Mouse (Mus musculus) midbrain, embryonic 11.5 days (tissue): ENCODE measurements at regions not wholly inside any gene's neighbourhood (a gene's known extent, or its start where the extent isn't known, plus 50 kb on each side); places are given as distances from the start of the nearest gene placed in this dataset.

Experiments used
- ATAC-seq: fragments of 200-750 bp; cut with Nextera tagmentation; 2 replicates; pipeline ENCODE4 v1.8.0; 2017; ENCODE audit warnings: moderate TSS enrichment, moderate library complexity; ENCODE audit not compliant: low FRiP score
- DNase-seq: peaks from one replicate; pipeline ENCODE4 v3.0.0; 2015; ENCODE audit warnings: low spot score; ENCODE audit errors: missing footprints
- H3K27ac ChIP-seq: fragments of 300-500 bp; sonication (generic); 2 replicates; pipeline ENCODE4 v1.5.1; 2014; ENCODE audit warnings: low read depth, low read length
- H3K27me3 ChIP-seq: fragments of 300-500 bp; sonication (generic); 2 replicates; pipeline ENCODE4 v1.6.1; 2014; ENCODE audit warnings: mild to moderate bottlenecking, low read length, moderate library complexity, mixed read lengths; ENCODE audit not compliant: control insufficient read depth, insufficient read depth
- H3K36me3 ChIP-seq: fragments of 300-500 bp; sonication (generic); 2 replicates; pipeline ENCODE4 v1.6.1; 2014; ENCODE audit warnings: mild to moderate bottlenecking, low read length, moderate library complexity, mixed read lengths; ENCODE audit not compliant: control insufficient read depth, insufficient read depth
- H3K4me1 ChIP-seq: fragments of 300-500 bp; sonication (generic); 2 replicates; pipeline ENCODE4 v1.6.1; 2014; ENCODE audit warnings: low read length; ENCODE audit not compliant: control insufficient read depth, insufficient read depth
- H3K4me2 ChIP-seq: fragments of 300-500 bp; sonication (generic); 2 replicates; pipeline ENCODE4 v1.6.1; 2014; ENCODE audit warnings: mild to moderate bottlenecking, moderate library complexity
- H3K4me3 ChIP-seq: fragments of 300-500 bp; sonication (generic); 2 replicates; pipeline ENCODE4 v1.5.1; 2014; ENCODE audit warnings: low read depth, low read length
- H3K9ac ChIP-seq: fragments of 300-500 bp; sonication (generic); 2 replicates; pipeline ENCODE4 v1.6.1; 2014; ENCODE audit warnings: low read length
- H3K9me3 ChIP-seq: fragments of 300-500 bp; sonication (generic); 2 replicates; pipeline ENCODE4 v1.6.1; 2016; ENCODE audit warnings: low read length; ENCODE audit not compliant: control insufficient read depth
- WGBS: fragments of 180-500 bp; shearing (Covaris S2); extraction: QIAGEN DNeasy Blood & Tissue Kit; methylation state at CpG from one replicate; pipeline ENCODE4 v1.1.7; 2014; 5-methylcytosine and 5-hydroxymethylcytosine counted together

- WGBS: 91% methylated on average over 3 of the region's 3 CpGs
- Histone ChIP-seq H3K4me2 (no peak overlapping the region), H3K9me3 (no peaks in the 10 kb centered on the region), H3K27me3 (no peaks in the 10 kb centered on the region), H3K4me1 (peaks cover 4% of the 10 kb centered on the region; the same call in 1 of the 2 replicates), H3K4me3 (no peak overlapping the region), H3K27ac (no peak overlapping the region), H3K36me3 (no peaks in the 10 kb centered on the region), H3K9ac (no peak overlapping the region)
- DNase-seq (no peak), ATAC-seq (no peak)
Observed at GRCm38 (mm10) chr5:54239586-54239985, 241.3 kb downstream of the Stim2 start.

- Histone ChIP-seq H3K4me3 (no peak overlapping the region), H3K9me3 (no peaks in the 10 kb centered on the region), H3K27me3 (no peaks in the 10 kb centered on the region), H3K27ac (no peak overlapping the region), H3K4me2 (no peak overlapping the region), H3K4me1 (peaks cover 4% of the 10 kb centered on the region; the same call in 1 of the 2 replicates), H3K9ac (no peak overlapping the region), H3K36me3 (no peaks in the 10 kb centered on the region)
- ATAC-seq (peak; percentile 54; the same call in 1 of the 2 replicates), DNase-seq (peak; percentile 86)
- 40% methylated on average over 20 of the region's 20 CpGs for WGBS
Observed at GRCm38 (mm10) chr5:54241169-54241917, 243.0 kb downstream of the Stim2 start.

DNA sequence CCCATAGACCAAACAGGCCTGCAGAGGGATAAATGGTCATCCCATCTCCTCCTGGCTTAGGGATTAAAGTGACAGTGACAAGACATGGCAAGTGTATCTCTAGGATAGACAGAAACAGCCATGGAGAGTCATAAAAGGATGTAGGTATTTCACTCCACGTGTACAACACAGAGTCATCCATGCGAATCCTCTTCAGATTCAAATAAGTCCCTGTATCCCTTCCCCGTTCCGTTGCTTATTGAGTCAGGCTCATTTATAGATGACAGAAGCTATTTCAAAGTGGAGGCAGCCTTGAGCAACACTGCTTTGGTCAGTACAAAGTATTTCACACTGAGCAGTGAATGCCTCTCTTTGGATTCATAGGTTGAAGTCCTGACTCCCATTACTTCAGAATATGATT is 243.8 kb downstream of the Stim2 start:
- ATAC-seq (no peak), DNase-seq (peak; percentile 79)
- H3K27me3 ChIP-seq: no peaks in the 10 kb centered on the region
- H3K27ac ChIP-seq: no peak overlapping the region
- peaks cover 4% of the 10 kb centered on the region; the same call in 1 of the 2 replicates for H3K4me1 ChIP-seq
- 71% methylated on average over 4 of the region's 4 CpGs for WGBS
- no peak overlapping the region for H3K9ac ChIP-seq
- no peaks in the 10 kb centered on the region for H3K9me3 ChIP-seq
- no peak overlapping the region for H3K4me2 ChIP-seq
- no peak overlapping the region for H3K4me3 ChIP-seq
- no peaks in the 10 kb centered on the region for H3K36me3 ChIP-seq

GRCm38 (mm10) chr5:54252038-54252437 is 253.7 kb downstream of the Stim2 start:
- Histone ChIP-seq H3K9ac (no peak overlapping the region), H3K9me3 (no peaks in the 10 kb centered on the region), H3K4me3 (no peak overlapping the region), H3K4me1 (no peaks in the 10 kb centered on the region), H3K27me3 (no peaks in the 10 kb centered on the region), H3K4me2 (no peak overlapping the region), H3K27ac (no peak overlapping the region), H3K36me3 (no peaks in the 10 kb centered on the region)
- WGBS: 90% methylated on average over 2 of the region's 2 CpGs
- no peak for ATAC-seq
- no peak for DNase-seq

- Histone ChIP-seq H3K36me3 (no peaks in the 10 kb centered on the region), H3K4me2 (no peak overlapping the region), H3K9me3 (no peaks in the 10 kb centered on the region), H3K27ac (no peak overlapping the region), H3K9ac (no peak overlapping the region), H3K27me3 (no peaks in the 10 kb centered on the region), H3K4me3 (no peak overlapping the region), H3K4me1 (no peaks in the 10 kb centered on the region)
- ATAC-seq (peak; percentile 56), DNase-seq (no peak)
- 58% methylated on average over 7 of the region's 7 CpGs for WGBS
Observed at GRCm38 (mm10) chr5:54254005-54254404, 255.7 kb downstream of the Stim2 start.

GRCm38 (mm10) chr5:54258087-54258733 is 259.9 kb downstream of the Stim2 start:
- DNase-seq: peak; percentile 91
- Histone ChIP-seq H3K4me1 (no peaks in the 10 kb centered on the region), H3K36me3 (no peaks in the 10 kb centered on the region), H3K4me3 (no peak overlapping the region), H3K4me2 (no peak overlapping the region), H3K27me3 (no peaks in the 10 kb centered on the region), H3K9ac (no peak overlapping the region), H3K9me3 (no peaks in the 10 kb centered on the region), H3K27ac (no peak overlapping the region)
- peak; percentile 71 for ATAC-seq
- WGBS: 19% methylated on average over 1 of the region's 1 CpGs

DNA sequence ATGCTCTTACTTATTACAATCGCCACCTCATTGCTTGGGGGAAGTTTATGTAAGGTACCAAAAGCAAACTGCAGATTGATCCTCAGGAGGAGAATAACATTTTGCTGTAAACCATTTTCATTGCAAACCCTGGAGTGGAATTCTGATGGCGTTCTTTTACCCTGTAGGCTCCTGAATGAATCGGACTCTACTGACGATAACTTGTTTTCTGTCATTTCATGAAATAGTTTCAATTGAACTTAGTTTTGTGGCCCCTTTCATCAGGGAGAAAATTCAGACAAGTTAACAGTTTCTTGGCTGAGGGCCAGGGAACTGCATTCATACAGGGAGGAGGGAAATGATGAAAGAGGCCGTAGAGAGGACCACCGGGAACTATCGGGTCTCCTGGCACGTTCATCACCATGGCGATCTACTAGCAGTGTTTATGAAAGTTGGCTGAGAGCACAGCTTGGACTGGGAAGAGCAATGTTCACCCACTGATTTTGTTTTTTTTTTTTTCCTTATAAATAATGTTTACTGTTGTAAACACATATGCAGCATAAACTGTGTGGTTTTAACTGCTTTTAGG is 266.7 kb downstream of the Stim2 start:
- no peak overlapping the region for H3K4me3 ChIP-seq
- H3K27me3 ChIP-seq: no peaks in the 10 kb centered on the region
- ATAC-seq (peak; percentile 84), DNase-seq (no peak)
- no peak overlapping the region for H3K4me2 ChIP-seq
- no peaks in the 10 kb centered on the region for H3K4me1 ChIP-seq
- H3K36me3 ChIP-seq: no peaks in the 10 kb centered on the region
- 63% methylated on average over 9 of the region's 9 CpGs for WGBS
- H3K27ac ChIP-seq: no peak overlapping the region
- no peak overlapping the region for H3K9ac ChIP-seq
- no peaks in the 10 kb centered on the region for H3K9me3 ChIP-seq

- H3K36me3 ChIP-seq: no peaks in the 10 kb centered on the region
- no peak overlapping the region for H3K4me2 ChIP-seq
- H3K27ac ChIP-seq: no peak overlapping the region
- no peak overlapping the region for H3K9ac ChIP-seq
- no peaks in the 10 kb centered on the region for H3K4me1 ChIP-seq
- 86% methylated on average over 10 of the region's 10 CpGs for WGBS
- H3K4me3 ChIP-seq: no peak overlapping the region
- H3K9me3 ChIP-seq: no peaks in the 10 kb centered on the region
- H3K27me3 ChIP-seq: no peaks in the 10 kb centered on the region
- ATAC-seq: no peak
- DNase-seq: no peak
Observed at GRCm38 (mm10) chr5:54267905-54268590, 269.7 kb downstream of the Stim2 start.

GRCm38 (mm10) chr5:54279357-54279756 is 281.1 kb downstream of the Stim2 start:
- H3K36me3 ChIP-seq: no peaks in the 10 kb centered on the region
- ATAC-seq (no peak), DNase-seq (no peak)
- H3K9ac ChIP-seq: no peak overlapping the region
- no peak overlapping the region for H3K4me3 ChIP-seq
- H3K27me3 ChIP-seq: no peaks in the 10 kb centered on the region
- WGBS: 59% methylated on average over 8 of the region's 8 CpGs
- H3K9me3 ChIP-seq: no peaks in the 10 kb centered on the region
- no peak overlapping the region for H3K27ac ChIP-seq
- H3K4me1 ChIP-seq: no peaks in the 10 kb centered on the region
- H3K4me2 ChIP-seq: no peak overlapping the region
